Mouse (Mus musculus) large intestine, adult 2 months (tissue): ENCODE measurements around the gene Pkn1. TPM values are rescaled to one million over a fixed set of nuclear protein-coding genes. Genes with fewer than 3 reads are reported as not detected.

Experiments
- DNase-seq: peaks from one replicate; pipeline ENCODE4 v3.0.0-alpha.2; 2012; ENCODE audit warnings: low read depth, low spot score
- WGBS: fragments of 180-500 bp; shearing (Covaris S2); methylation state at CpG from one replicate; pipeline ENCODE4 v1.1.7; 2018; 5-methylcytosine and 5-hydroxymethylcytosine counted together
- polyA plus RNA-seq: library from polyadenylated mRNA; depleted of rRNA; stranded (reverse); fragments of >200 nt; gene quantifications from 2 replicates; pipeline ENCODE4 v1.2.3, GENCODE M21; 2012; rRNA removed

Gene Pkn1
- polyA plus RNA-seq, result 87.2 and 107 TPM in 2 replicates

- peak; percentile 43 for DNase-seq
- WGBS, result under 1% methylated on average over 85 of the region's 85 CpGs
Observed at GRCm38 (mm10) chr8:83698661-83699453, at the start of gene Pkn1. Gene Pkn1, minus strand, starts transcription at chr8:83699179.

GRCm38 (mm10) chr8:83748708-83749107 is 49.7 kb upstream of the Pkn1 start:
- WGBS, result 29% methylated on average over 3 of the region's 3 CpGs
- DNase-seq, result no peak

GRCm38 (mm10) chr8:83747661-83748346 is 48.8 kb upstream of the Pkn1 start:
- WGBS, result 4% methylated on average over 28 of the region's 28 CpGs
- no peak for DNase-seq

GRCm38 (mm10) chr8:83744070-83744469 is 45.1 kb upstream of the Pkn1 start:
- DNase-seq, result no peak
- WGBS, result 84% methylated on average over 4 of the region's 4 CpGs

GRCm38 (mm10) chr8:83742968-83743367 is 44.0 kb upstream of the Pkn1 start:
- WGBS, result 92% methylated on average over 6 of the region's 6 CpGs

GRCm38 (mm10) chr8:83741849-83742655 is 43.1 kb upstream of the Pkn1 start:
- WGBS, result 72% methylated on average over 19 of the region's 19 CpGs
- no peak for DNase-seq

More at GRCm38 (mm10) chr8:83742968-83743367, 44.0 kb upstream of the Pkn1 start:
- no peak for DNase-seq

GRCm38 (mm10) chr8:83740976-83741741 is 42.2 kb upstream of the Pkn1 start, which contains the start of gene Adgre5:
Gene Adgre5, minus strand, starts transcription at chr8:83741326.
- 7% methylated on average over 42 of the region's 56 CpGs for WGBS
- no peak for DNase-seq

GRCm38 (mm10) chr8:83740586-83740975 is 41.6 kb upstream of the Pkn1 start:
- no peak for DNase-seq
- 1% methylated on average over 3 of the region's 3 CpGs for WGBS

GRCm38 (mm10) chr8:83739711-83740468 is 40.9 kb upstream of the Pkn1 start:
- DNase-seq, result no peak

GRCm38 (mm10) chr8:83738949-83739710 is 40.2 kb upstream of the Pkn1 start:
- WGBS, result 74% methylated on average over 10 of the region's 10 CpGs
- no peak for DNase-seq

More at GRCm38 (mm10) chr8:83739711-83740468, 40.9 kb upstream of the Pkn1 start:
- WGBS, result 11% methylated on average over 8 of the region's 8 CpGs

- 35% methylated on average over 4 of the region's 4 CpGs for WGBS
- DNase-seq, result no peak
Observed at GRCm38 (mm10) chr8:83737852-83738562, 39.0 kb upstream of the Pkn1 start.

GRCm38 (mm10) chr8:83737346-83737745 is 38.4 kb upstream of the Pkn1 start:
- 94% methylated on average over 4 of the region's 4 CpGs for WGBS

GRCm38 (mm10) chr8:83736681-83737080 is 37.7 kb upstream of the Pkn1 start:
- 71% methylated on average over 4 of the region's 4 CpGs for WGBS
- no peak for DNase-seq

More at GRCm38 (mm10) chr8:83737346-83737745, 38.4 kb upstream of the Pkn1 start:
- no peak for DNase-seq

GRCm38 (mm10) chr8:83732919-83733318 is 33.9 kb upstream of the Pkn1 start:
- DNase-seq, result no peak
- WGBS, result 70% methylated on average over 6 of the region's 6 CpGs

- DNase-seq, result no peak
- WGBS, result 95% methylated on average over 5 of the region's 5 CpGs
Observed at GRCm38 (mm10) chr8:83731906-83732305, 32.9 kb upstream of the Pkn1 start.

- no peak for DNase-seq
- 76% methylated on average over 11 of the region's 11 CpGs for WGBS
Observed at GRCm38 (mm10) chr8:83729009-83729807, 30.2 kb upstream of the Pkn1 start.
